Mouse (Mus musculus) neutrophil, adult 5-6 weeks (primary cell): ENCODE measurements around the gene Slc7a14. TPM values are rescaled to one million over a fixed set of nuclear protein-coding genes. Genes with fewer than 3 reads are reported as not detected.

Source experiments
- ATAC-seq: fragments of 151-379, 151-347 bp; 2 replicates; pipeline ENCODE4 v1.8.0; 2017; ENCODE audit warnings: mild to moderate bottlenecking, moderate TSS enrichment; ENCODE audit not compliant: insufficient number of reproducible peaks, poor library complexity, low FRiP score, severe bottlenecking; ENCODE audit errors: extremely low read depth
- total RNA-seq: library from RNA; stranded (forward); fragments of 200-1000 nt; gene quantifications from 2 replicates; pipeline ENCODE4 v1.2.3, GENCODE M21; 2017

Gene Slc7a14
- total RNA-seq, 1 experiment from 2014 or later: not detected

GRCm38 (mm10) chr3:31266941-31267340, 43.2 kb downstream of the Slc7a14 start:
- no peak for ATAC-seq

GRCm38 (mm10) chr3:31263535-31263934, 46.6 kb downstream of the Slc7a14 start:
- ATAC-seq: no peak

GRCm38 (mm10) chr3:31261418-31262014, 48.7 kb downstream of the Slc7a14 start:
- ATAC-seq: no peak

GRCm38 (mm10) chr3:31260964-31261346, 49.2 kb downstream of the Slc7a14 start:
- no peak for ATAC-seq

- ATAC-seq: no peak
Measured at GRCm38 (mm10) chr3:31260329-31260963, 49.7 kb downstream of the Slc7a14 start.

GRCm38 (mm10) chr3:31259553-31260255, 50.5 kb downstream of the Slc7a14 start:
- no peak for ATAC-seq

GRCm38 (mm10) chr3:31254427-31254826, 55.8 kb downstream of the Slc7a14 start:
- ATAC-seq: no peak

DNA sequence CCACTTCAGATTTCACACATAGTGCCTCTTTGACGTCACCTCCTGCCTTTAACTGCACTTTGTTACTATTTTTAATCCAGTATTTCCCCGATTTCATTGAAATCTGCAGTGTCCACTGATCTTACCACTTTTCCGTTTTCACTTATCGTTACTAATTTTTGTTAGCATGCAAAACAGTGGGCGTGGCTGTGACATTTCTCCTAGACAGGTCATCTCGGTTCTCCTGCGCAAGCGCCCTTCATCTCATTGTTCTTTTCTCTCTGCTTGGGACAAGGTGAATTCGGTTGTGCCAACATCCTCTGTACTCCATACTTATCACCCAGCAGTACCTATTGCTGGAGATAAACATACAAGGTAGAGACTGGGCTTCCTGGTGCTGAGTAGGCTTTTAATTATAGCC, 56.3 kb downstream of the Slc7a14 start:
- ATAC-seq: no peak

DNA sequence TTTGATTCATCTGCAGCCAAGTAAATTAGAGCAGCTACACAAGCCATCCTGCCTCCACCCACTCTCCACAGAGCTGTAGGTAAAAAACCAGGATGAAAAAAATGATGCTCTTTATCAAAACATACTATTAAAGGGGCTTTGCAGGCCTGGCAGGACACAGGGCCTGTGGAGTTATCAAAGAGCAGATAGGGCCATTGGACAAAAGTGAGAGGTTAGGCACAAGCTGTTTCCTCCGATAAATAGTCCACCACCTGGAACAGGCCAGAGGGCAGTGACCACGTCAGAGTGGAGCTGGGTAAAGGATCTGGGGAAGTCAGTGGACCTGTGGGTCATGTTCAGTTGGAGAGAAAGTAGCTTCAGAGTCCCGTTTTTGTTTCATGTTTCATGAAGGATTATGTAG, 57.6 kb downstream of the Slc7a14 start:
- ATAC-seq: no peak

GRCm38 (mm10) chr3:31243478-31243877, 66.7 kb downstream of the Slc7a14 start:
- no peak for ATAC-seq

- no peak for ATAC-seq
Measured at GRCm38 (mm10) chr3:31240840-31241239, 69.3 kb downstream of the Slc7a14 start.

GRCm38 (mm10) chr3:31239645-31240044, 70.5 kb downstream of the Slc7a14 start:
- no peak for ATAC-seq

DNA sequence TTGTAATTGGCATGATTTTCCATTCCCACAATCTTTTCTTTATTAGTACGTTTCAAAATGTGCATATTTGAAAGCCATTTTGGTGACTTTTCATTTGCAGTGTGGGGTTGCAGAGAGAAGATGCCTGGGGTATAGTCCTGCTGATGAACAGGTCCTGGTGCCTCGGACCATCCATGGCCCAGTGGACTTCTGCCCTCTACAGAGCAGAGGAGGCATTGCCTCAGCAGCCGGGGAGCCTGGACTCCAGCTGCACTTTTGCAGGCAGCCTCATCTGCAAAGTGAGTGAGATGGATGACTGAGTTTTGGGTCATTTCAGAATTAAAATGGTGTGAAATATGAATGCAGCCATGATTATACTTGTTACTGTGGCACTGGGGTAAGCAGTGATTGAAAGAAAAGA, 72.2 kb downstream of the Slc7a14 start:
- ATAC-seq: no peak

DNA sequence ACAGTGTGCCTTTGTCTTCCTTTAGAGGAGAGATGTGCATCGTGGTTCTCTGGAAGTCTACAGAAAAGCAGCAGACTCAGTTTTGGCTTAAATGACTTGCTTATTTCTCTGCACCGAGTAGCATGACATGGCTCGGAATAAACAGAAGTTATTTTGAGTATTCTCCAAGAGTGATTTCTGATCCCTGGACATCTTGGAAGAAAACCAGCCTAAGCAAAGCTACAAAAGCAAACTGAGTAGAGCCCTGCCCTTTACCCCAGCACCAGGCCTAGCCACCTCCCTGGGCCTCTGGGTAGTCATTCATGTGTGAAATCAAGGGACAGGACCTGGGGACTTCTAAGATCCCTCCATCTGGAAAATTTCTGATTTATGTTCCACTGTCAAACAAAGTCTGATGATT, 74.0 kb downstream of the Slc7a14 start:
- ATAC-seq: no peak

DNA sequence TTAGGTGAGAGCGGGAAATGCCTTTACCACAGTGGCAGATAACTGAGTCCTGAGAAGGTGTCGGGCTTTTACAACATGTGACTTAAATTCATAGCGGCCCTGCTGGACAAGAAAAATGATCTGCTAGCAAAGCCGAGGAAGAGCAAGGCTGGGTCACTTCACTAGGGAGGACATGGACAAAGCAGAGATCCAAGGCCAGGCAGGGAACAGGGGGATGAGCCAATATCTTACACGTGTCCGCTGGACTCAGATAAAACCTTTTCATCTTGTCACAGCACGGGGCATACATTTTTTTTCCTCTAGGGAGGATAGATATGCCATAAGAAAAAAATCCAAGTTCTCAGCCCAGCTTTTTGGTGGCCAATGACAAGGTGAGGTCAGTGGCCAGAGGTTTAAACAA, 75.8 kb downstream of the Slc7a14 start:
- ATAC-seq: no peak

GRCm38 (mm10) chr3:31233746-31234312, 76.3 kb downstream of the Slc7a14 start:
- ATAC-seq: no peak

- no peak for ATAC-seq
Measured at GRCm38 (mm10) chr3:31229281-31229680, 80.9 kb downstream of the Slc7a14 start.

DNA sequence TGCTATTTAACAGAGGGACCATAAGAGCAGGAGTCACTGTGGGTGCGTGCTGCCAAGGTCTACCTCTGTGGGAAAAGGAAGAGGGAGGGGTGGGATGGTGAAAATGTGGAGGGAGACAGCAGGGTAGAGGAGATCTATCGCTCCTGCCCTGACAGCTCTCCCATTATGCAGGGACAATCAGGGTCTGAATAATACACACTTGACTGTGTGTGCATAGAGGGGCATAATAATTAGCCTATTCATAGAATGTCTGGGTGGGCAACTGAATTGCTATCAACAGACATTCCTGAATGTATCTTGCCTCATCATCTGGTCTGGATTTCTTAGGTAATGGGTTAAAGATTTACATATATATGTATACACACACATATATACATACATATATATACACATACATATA, 81.7 kb downstream of the Slc7a14 start:
- ATAC-seq: no peak

GRCm38 (mm10) chr3:31223551-31223950, 86.6 kb downstream of the Slc7a14 start:
- no peak for ATAC-seq

- no peak for ATAC-seq
Measured at GRCm38 (mm10) chr3:31220040-31220439, 90.1 kb downstream of the Slc7a14 start.
